Mouse (Mus musculus) kidney, adult 2 months (tissue): ENCODE results near the gene Clec12a.

Experiments used
- CTCF ChIP-seq: fragments of 200-500 bp; conservative IDR thresholded peaks from 2 replicates; pipeline ENCODE4 v1.5.1; 2011; ENCODE audit warnings: low read depth, mild to moderate bottlenecking, control low read depth, low read length, moderate library complexity, mixed read lengths; ENCODE audit not compliant: insufficient read depth, insufficient read length
- POLR2A ChIP-seq: fragments of 200-500 bp; IDR thresholded peaks from one replicate; pipeline ENCODE4 v1.6.1; 2011; ENCODE audit warnings: low read depth, low read length, control low read depth

GRCm38 (mm10) chr6:129337751-129338150 lies 4.7 kb upstream of the Clec12a start:
- TF ChIP-seq CTCF: no peak
- no peak for TF ChIP-seq POLR2A
